Mouse (Mus musculus): Measurements from ENCODE around the gene Slc2a5. TPM values are rescaled to one million over a fixed set of nuclear protein-coding genes. Genes with fewer than 3 reads are reported as not detected.

Gene Slc2a5
- polyA plus RNA-seq, 1 experiment from 2014 or later, result 1.7 TPM

- no peak for ATAC-seq
- WGBS, result 54% methylated on average over 3 of the region's 3 CpGs
These were observed 9.4 kb upstream of the Slc2a5 start for GRCm38 (mm10) chr4:150109636-150110035.

GRCm38 (mm10) chr4:150110373-150110772 is 8.7 kb upstream of the Slc2a5 start:
- Histone ChIP-seq H3K36me3 (ENCODE audit: poor library complexity, severe bottlenecking) (no peaks in the 10 kb centered on the region), H3K27me3 (no peaks in the 10 kb centered on the region), H3K9me3 (replicated peaks) (no peaks in the 10 kb centered on the region), H3K9ac (no peak overlapping the region), H3K27ac (no peak overlapping the region), H3K4me2 (no peak overlapping the region), H3K4me1 (no peaks in the 10 kb centered on the region), H3K4me3 (no peak overlapping the region)
- no peak for ATAC-seq
- WGBS, result 72% methylated on average over 9 of the region's 9 CpGs

More at GRCm38 (mm10) chr4:150109636-150110035, 9.4 kb upstream of the Slc2a5 start:
- no peak overlapping the region for H3K9ac ChIP-seq
- H3K27ac ChIP-seq, result no peak overlapping the region
- no peak overlapping the region for H3K4me2 ChIP-seq
- H3K27me3 ChIP-seq, result no peaks in the 10 kb centered on the region
- H3K4me3 ChIP-seq, result no peak overlapping the region
- no peaks in the 10 kb centered on the region for H3K9me3 ChIP-seq (replicated peaks)
- no peaks in the 10 kb centered on the region for H3K4me1 ChIP-seq
- no peaks in the 10 kb centered on the region for H3K36me3 ChIP-seq (ENCODE audit: poor library complexity, severe bottlenecking)

GRCm38 (mm10) chr4:150112867-150113266 is 6.2 kb upstream of the Slc2a5 start:
- H3K4me2 ChIP-seq, result peak overlapping the region; percentile 39
- 9% methylated on average over 15 of the region's 15 CpGs for WGBS
- no peaks in the 10 kb centered on the region for H3K36me3 ChIP-seq (ENCODE audit: poor library complexity, severe bottlenecking)
- no peak overlapping the region for H3K4me3 ChIP-seq
- H3K27me3 ChIP-seq, result no peaks in the 10 kb centered on the region
- 0 out of 2 replicates have a peak, but pooled peaks have one; percentile 6 for ATAC-seq
- no peaks in the 10 kb centered on the region for H3K4me1 ChIP-seq
- no peak overlapping the region for H3K9ac ChIP-seq
- H3K9me3 ChIP-seq (replicated peaks), result no peaks in the 10 kb centered on the region
- no peak overlapping the region for H3K27ac ChIP-seq

GRCm38 (mm10) chr4:150114505-150115061 is 4.5 kb upstream of the Slc2a5 start:
- H3K4me1 ChIP-seq, result peaks cover 5% of the 10 kb centered on the region; the same call in 1 of the 2 replicates
- ATAC-seq, result no peak
- H3K4me2 ChIP-seq, result no peak overlapping the region
- H3K27ac ChIP-seq, result no peak overlapping the region
- no peaks in the 10 kb centered on the region for H3K36me3 ChIP-seq (ENCODE audit: poor library complexity, severe bottlenecking)
- WGBS, result 90% methylated on average over 26 of the region's 26 CpGs
- no peak overlapping the region for H3K4me3 ChIP-seq
- no peak overlapping the region for H3K9ac ChIP-seq
- H3K9me3 ChIP-seq (replicated peaks), result no peaks in the 10 kb centered on the region
- H3K27me3 ChIP-seq, result no peaks in the 10 kb centered on the region

GRCm38 (mm10) chr4:150117311-150117710 is 1.8 kb upstream of the Slc2a5 start:
- Histone ChIP-seq H3K4me2 (no peak overlapping the region), H3K4me3 (no peak overlapping the region), H3K9ac (no peak overlapping the region), H3K9me3 (replicated peaks) (no peaks in the 10 kb centered on the region), H3K27me3 (no peaks in the 10 kb centered on the region), H3K4me1 (peaks cover 8% of the 10 kb centered on the region; the same call in 1 of the 2 replicates), H3K27ac (no peak overlapping the region), H3K36me3 (ENCODE audit: poor library complexity, severe bottlenecking) (no peaks in the 10 kb centered on the region)
- 47% methylated on average over 5 of the region's 5 CpGs for WGBS
- no peak for ATAC-seq

GRCm38 (mm10) chr4:150118163-150118562 is 920 bp upstream of the Slc2a5 start:
- H3K4me1 ChIP-seq, result peaks cover 8% of the 10 kb centered on the region; the same call in 1 of the 2 replicates
- ATAC-seq, result no peak
- no peak overlapping the region for H3K27ac ChIP-seq
- H3K4me3 ChIP-seq, result no peak overlapping the region
- no peaks in the 10 kb centered on the region for H3K36me3 ChIP-seq (ENCODE audit: poor library complexity, severe bottlenecking)
- WGBS, result 65% methylated on average over 6 of the region's 6 CpGs
- no peaks in the 10 kb centered on the region for H3K9me3 ChIP-seq (replicated peaks)
- H3K9ac ChIP-seq, result no peak overlapping the region
- no peak overlapping the region for H3K4me2 ChIP-seq
- no peaks in the 10 kb centered on the region for H3K27me3 ChIP-seq

- H3K4me1 ChIP-seq, result peaks cover 8% of the 10 kb centered on the region; the same call in 1 of the 2 replicates
- no peak overlapping the region for H3K4me3 ChIP-seq
- H3K9ac ChIP-seq, result no peak overlapping the region
- no peaks in the 10 kb centered on the region for H3K9me3 ChIP-seq (replicated peaks)
- no peaks in the 10 kb centered on the region for H3K27me3 ChIP-seq
- ATAC-seq, result no peak
- 73% methylated on average over 14 of the region's 14 CpGs for WGBS
- peak overlapping the region; percentile 49 for H3K4me2 ChIP-seq
- H3K27ac ChIP-seq, result no peak overlapping the region
- no peaks in the 10 kb centered on the region for H3K36me3 ChIP-seq (ENCODE audit: poor library complexity, severe bottlenecking)
These were observed 557 bp downstream of the Slc2a5 start for GRCm38 (mm10) chr4:150119640-150120039.

- Histone ChIP-seq H3K9ac (no peak overlapping the region), H3K4me3 (no peak overlapping the region), H3K36me3 (ENCODE audit: poor library complexity, severe bottlenecking) (no peaks in the 10 kb centered on the region), H3K27ac (no peak overlapping the region), H3K4me2 (no peak overlapping the region), H3K4me1 (peaks cover 8% of the 10 kb centered on the region; the same call in 1 of the 2 replicates), H3K27me3 (no peaks in the 10 kb centered on the region), H3K9me3 (replicated peaks) (no peaks in the 10 kb centered on the region)
- 66% methylated on average over 15 of the region's 15 CpGs for WGBS
- ATAC-seq, result no peak
These were observed 1.2 kb downstream of the Slc2a5 start for GRCm38 (mm10) chr4:150120173-150120833.

GRCm38 (mm10) chr4:150121430-150121829 is 2.3 kb downstream of the Slc2a5 start:
- 73% methylated on average over 8 of the region's 8 CpGs for WGBS
- H3K4me1 ChIP-seq, result peaks cover 8% of the 10 kb centered on the region; the same call in 1 of the 2 replicates
- no peak for ATAC-seq
- no peaks in the 10 kb centered on the region for H3K9me3 ChIP-seq (replicated peaks)
- no peaks in the 10 kb centered on the region for H3K27me3 ChIP-seq
- H3K4me2 ChIP-seq, result no peak overlapping the region
- H3K36me3 ChIP-seq (ENCODE audit: poor library complexity, severe bottlenecking), result no peaks in the 10 kb centered on the region
- H3K4me3 ChIP-seq, result no peak overlapping the region
- H3K9ac ChIP-seq, result no peak overlapping the region
- H3K27ac ChIP-seq, result no peak overlapping the region

- Histone ChIP-seq H3K4me2 (no peak overlapping the region), H3K9ac (no peak overlapping the region)
These were observed 3.4 kb downstream of the Slc2a5 start for GRCm38 (mm10) chr4:150122476-150122875.

GRCm38 (mm10) chr4:150126373-150126772 is 7.3 kb downstream of the Slc2a5 start:
- no peak overlapping the region for H3K27ac ChIP-seq
- no peak overlapping the region for H3K4me2 ChIP-seq
- no peaks in the 10 kb centered on the region for H3K36me3 ChIP-seq (ENCODE audit: poor library complexity, severe bottlenecking)
- H3K9me3 ChIP-seq (replicated peaks), result no peaks in the 10 kb centered on the region
- ATAC-seq, result no peak
- H3K4me3 ChIP-seq, result no peak overlapping the region
- 90% methylated on average over 5 of the region's 5 CpGs for WGBS
- H3K4me1 ChIP-seq, result no peaks in the 10 kb centered on the region
- no peak overlapping the region for H3K9ac ChIP-seq
- H3K27me3 ChIP-seq, result no peaks in the 10 kb centered on the region

More at GRCm38 (mm10) chr4:150122476-150122875, 3.4 kb downstream of the Slc2a5 start:
- Histone ChIP-seq H3K27ac (no peak overlapping the region), H3K4me1 (peaks cover 8% of the 10 kb centered on the region; the same call in 1 of the 2 replicates), H3K9me3 (replicated peaks) (no peaks in the 10 kb centered on the region), H3K27me3 (no peaks in the 10 kb centered on the region), H3K36me3 (ENCODE audit: poor library complexity, severe bottlenecking) (no peaks in the 10 kb centered on the region), H3K4me3 (no peak overlapping the region)
- WGBS, result 64% methylated on average over 3 of the region's 3 CpGs
- ATAC-seq, result no peak

- no peaks in the 10 kb centered on the region for H3K27me3 ChIP-seq
- ATAC-seq, result no peak
- H3K9me3 ChIP-seq (replicated peaks), result no peaks in the 10 kb centered on the region
- WGBS, result 97% methylated on average over 7 of the region's 7 CpGs
- peaks cover 3% of the 10 kb centered on the region; the same call in 1 of the 2 replicates for H3K4me1 ChIP-seq
- no peak overlapping the region for H3K4me2 ChIP-seq
- H3K4me3 ChIP-seq, result no peak overlapping the region
- H3K27ac ChIP-seq, result no peak overlapping the region
- H3K9ac ChIP-seq, result no peak overlapping the region
- H3K36me3 ChIP-seq (ENCODE audit: poor library complexity, severe bottlenecking), result no peaks in the 10 kb centered on the region
These were observed 8.8 kb downstream of the Slc2a5 start for GRCm38 (mm10) chr4:150127894-150128293.
